Mouse (Mus musculus) embryo, embryonic 10 days (tissue): ENCODE measurements at regions not wholly inside any gene's neighbourhood (a gene's known extent, or its start where the extent isn't known, plus 50 kb on each side); places are given as distances from the start of the nearest gene placed in this dataset.
A peak's percentile ranks its signal among the peaks of the same experiment; 100 is the strongest.

Source experiments
- DNase-seq: peaks from one replicate; pipeline ENCODE4 v3.0.0-alpha.2; 2015; ENCODE audit warnings: low spot score

DNA sequence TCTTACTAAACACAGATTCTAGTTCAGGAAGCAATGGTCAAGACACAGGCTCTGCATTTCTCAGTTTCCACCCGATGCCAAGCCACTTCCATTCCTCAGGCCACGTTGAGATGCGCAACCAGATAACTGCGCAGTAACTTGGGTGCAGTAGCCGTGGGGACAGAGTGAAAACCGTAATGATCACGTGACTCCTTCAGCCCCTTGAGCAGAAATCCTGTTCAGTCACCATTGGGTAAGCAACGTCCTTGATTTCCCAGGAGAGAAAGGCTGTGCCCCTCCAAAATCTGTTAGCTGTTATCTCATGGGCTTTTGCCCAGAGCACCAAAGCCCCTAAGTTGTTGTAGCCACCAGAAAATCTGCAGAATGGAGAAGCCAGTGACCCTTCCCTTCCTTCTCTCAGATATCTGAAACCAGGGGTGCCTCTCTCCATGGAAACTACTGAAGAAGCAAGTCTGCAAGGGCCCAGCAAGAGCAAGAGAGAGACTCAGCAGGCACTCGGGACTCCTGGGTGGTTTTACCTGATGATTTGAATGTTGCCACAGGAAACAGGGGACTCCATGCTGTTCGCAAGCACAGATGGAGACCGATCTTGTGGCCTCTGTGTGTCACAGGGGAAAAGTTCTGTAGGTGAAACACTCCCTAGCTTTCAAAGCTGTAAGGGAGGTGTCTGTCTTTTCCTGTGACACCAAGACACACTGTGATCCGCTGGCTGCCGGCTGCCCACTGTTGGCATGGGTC, 126.7 kb downstream of the Lmo4 start:
- no peak for DNase-seq

DNA sequence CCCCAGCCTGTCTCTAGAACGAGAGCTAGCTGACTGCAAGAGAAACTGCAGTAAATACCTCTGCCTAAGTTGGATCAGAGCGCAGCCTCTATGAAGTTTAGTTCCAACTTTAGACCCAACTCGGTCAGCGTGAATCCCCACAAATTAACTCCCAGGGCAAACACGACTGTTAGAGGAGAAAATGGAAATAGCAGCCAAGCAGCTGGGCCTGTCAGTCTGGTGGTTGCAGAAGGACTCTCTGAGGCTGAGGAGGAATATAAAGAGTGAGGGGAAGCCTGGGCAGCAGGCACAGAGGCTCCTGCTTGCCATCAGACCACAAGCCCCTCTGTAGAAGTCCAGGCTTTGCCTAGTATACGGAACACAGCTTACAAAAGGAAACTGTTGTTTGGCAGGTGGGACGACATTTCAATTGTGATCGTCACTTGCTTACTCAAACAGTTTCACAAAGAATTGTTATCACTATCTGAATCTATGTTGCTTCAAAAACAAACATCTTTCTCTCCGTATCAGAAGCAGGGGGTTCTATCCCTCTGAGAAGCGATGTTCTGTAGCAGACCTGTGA, 135.0 kb downstream of the Lmo4 start:
- no peak for DNase-seq

DNA sequence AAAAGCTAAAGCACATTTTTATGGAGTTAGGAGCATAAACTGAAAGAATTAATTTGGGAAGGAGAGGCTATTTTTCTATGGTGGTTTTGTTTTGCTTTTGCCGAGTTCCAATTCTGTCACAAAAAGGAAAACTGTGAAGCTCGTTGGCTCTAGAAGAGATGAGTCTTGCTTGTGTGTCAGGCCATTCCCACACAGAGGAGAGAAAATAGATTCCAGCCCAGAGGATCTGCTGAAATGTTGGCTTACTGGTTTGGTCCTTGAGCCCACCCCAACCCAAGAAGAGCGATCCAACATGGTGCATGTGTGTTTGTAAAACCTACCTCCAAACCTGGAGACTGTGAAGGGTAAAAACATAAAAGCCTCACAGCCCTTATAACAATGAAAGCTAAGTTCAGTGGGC, 138.0 kb downstream of the Lmo4 start:
- DNase-seq = no peak

DNA sequence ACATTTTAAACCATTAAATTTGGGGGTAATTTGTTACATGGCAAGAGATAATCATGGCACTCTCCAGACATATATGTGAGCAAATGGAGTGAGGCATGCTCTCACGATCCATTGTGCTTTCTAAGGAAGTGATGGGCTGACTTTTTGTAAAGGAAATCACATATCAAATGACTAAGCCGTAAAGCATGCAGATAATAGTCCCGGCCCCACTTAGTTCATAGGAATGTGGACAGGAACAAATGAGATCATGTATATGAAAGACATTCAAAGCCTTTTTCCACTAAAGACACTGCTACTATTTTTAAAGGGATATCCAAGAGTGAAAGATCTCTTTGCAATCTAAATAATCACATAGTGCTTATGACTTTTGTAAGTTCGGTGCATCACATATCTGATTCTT, 146.9 kb downstream of the Lmo4 start:
- no peak for DNase-seq

DNA sequence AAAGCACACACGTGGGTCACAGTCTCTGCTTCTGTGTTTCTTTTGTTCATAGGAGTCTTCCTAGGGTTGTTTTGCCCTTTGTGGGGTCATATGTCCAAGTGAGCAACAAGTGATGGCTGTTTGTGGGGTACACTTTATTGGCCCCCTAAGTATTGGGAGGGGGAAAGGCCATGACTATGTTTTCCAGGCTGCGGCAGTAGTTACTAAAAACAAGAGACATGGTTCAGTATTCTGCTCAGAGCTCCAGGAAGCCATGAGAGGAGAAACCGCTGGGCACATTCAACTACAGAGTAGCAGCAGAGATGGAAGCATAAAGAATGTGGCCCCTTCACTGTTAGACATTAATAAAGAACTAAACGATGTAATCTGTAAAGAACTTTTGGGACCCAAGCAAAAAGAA, 154.7 kb downstream of the Lmo4 start:
- DNase-seq = no peak

DNA sequence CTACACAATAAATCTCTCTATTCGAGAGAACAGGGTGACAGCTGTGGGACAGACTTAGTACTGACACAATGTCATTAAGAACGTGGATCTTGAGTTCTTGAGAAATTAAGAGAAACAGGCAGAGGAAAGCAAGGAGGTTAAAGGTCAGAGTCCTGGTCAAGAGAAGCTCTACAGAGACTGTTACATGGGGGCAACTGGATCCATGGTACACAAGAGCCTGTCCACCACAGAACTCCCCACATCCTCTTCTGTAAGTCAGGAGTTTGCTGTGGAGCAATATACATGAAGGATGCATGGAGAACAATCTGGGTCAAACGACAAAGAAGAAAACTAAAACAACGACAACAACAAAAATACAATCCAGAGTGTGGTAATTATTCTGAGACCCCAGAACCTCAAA, 155.8 kb downstream of the Lmo4 start:
- DNase-seq = peak; percentile 15

DNA sequence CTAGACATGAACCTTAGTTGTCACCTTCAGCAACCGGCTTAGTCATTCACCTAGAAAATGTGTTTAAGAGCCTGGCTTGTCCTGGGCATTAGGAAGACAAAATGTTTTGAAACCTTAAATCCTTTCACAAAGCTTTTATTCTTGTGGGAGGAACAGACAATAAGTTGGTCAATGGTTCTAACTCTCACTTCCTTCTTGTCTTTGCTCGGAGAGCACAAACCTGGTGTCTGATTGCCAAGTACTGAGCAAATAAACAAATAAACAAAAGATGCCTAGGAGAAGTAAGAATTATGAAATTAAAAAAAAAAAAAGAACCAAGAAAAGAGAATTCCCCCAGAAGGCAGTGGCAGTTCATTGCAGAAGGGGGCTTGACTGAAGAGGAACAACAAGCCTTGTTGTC, 160.7 kb downstream of the Lmo4 start:
- no peak for DNase-seq

DNA sequence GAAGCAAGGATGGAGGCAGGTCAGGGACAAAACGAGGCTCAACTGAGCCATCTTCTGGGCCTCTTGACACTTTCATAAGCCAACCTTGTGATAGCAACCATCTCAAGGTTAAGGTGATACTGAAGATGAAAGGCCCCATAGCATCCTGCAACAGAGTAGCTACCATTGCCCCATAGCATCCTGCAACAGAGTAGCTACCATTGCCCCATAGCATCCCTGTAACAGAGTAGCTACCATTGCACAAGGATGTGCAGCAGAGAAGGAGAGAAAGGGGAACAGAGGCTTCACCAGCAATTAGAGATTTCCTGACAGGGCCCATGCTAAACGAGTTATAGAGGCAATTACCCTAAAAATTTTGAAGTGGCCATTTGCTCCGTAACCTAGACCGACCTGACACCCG, 163.2 kb downstream of the Lmo4 start:
- no peak for DNase-seq

DNA sequence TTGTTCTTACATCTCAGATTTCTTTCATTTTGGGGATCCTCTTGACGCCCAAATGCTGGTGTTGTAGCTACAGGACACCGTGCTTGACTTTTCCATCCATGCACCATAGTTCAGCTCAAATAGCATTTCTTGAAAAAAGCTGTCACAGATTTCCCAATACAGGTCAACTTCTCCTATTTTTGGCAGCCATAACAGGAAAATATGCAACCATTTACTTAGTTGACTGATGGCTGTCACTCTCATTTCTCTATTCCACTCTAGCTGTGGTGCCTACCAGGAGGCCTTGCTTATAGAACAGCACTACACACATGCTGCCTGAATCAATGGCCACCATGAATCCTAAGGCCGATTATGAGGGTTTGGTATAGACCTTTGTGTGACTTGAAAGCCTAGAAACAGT, 165.5 kb downstream of the Lmo4 start:
- no peak for DNase-seq

DNA sequence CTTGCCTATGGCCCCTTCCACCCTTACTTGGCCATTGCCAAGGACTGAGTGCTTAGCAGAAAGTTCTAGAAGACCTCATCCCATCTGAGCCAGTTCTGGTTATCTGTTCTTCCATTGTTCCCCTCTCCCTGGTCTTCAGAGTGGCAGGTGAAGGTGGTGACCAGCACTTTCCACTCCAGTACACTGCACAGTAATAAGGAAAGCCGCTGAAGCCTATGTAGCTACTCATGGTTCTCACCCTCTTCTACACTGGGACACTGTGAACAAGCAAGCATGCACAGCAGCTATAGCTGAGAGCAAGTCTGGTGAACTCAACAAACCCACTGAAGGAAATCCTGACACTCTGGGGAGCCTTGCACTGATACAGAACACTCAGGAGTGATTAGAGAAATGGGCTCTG, 175.4 kb downstream of the Lmo4 start:
- no peak for DNase-seq

DNA sequence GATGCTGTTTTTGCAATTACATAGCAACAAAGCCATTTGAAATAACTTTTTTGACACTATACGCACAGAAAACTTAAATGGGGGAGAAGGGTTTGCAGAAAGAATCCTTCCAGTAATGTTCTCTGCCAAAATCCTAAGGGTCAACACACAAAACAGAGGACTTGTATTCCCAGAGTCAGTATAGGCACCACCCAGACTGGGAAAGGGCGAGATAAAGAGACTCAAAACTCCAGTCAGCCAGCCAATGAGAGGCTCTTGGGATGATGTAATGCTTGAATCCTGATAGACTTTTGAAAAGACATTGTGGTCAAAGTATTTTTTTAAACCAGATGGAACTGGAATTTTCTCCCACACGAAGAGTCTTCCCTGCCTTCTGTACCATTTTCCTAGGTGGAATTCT, 175.9 kb downstream of the Lmo4 start:
- DNase-seq = no peak

DNA sequence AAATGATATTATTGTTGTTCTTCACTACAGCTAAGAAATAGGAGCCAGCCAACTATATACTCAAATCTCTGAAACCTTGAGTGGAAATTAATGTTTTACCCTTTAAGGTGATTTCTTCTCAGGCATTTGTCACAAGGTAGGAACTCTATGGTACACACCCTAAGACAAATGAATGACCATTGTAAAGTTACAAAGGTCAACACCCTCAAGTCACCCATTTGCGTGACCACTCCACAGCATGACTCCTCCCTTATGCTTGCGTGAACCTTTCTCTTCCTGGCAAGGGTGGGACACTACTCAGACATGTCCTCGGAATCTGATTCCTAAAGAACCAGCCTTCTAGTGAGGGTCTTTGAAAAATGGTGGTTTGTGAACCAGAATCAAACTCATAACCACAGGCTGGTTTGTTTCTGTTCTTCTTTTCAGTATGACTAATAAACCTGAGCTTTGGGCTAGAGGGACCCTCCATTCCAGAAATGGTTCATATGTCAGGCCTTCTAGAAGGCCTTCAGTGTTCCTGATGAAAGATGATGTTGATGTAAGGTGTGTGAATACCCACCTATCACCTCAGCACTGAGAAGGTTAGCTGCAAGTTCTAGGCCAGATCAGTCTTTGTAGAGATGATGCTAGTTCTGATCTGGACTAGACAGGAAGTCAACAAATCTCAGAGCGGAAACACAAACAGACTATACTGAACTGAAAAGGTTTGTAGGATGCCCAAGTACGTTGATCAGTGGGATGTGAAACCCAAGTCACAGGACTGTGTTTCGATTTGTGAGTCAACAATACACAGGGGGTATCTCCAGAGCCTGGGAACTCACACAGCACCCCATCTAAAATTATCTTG, 177.7 kb downstream of the Lmo4 start:
- DNase-seq = no peak

DNA sequence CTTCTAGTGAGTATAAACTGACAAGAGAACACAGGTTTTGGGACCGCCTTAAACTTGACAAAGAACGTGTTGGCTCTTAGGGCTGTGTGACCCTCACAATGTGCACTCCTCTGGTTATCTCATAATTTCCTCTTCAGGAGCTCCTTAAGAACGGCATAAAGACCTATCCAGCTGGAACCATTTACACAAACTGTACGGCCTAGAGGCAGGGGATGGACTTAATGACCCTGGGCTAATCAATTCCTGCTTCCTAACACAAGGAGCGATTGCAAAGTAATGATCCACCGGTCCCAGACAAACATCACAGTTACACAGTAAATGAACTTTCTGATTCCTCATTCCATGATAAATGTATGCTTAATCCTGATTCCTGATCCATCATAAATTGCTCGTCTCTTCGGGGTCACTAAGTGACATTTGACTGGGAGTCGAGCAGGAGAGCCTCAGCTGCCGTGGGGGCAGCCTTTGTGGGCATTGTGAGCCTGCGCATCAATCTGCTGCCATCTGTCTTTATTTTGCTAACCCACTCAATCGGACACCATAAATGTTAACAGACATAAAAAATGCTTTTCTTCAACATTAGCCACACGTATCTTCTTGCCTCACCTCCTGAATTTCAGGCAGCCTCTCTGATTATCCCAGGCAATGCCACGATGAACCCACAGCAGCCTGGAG, 179.4 kb downstream of the Lmo4 start:
- DNase-seq = no peak

DNA sequence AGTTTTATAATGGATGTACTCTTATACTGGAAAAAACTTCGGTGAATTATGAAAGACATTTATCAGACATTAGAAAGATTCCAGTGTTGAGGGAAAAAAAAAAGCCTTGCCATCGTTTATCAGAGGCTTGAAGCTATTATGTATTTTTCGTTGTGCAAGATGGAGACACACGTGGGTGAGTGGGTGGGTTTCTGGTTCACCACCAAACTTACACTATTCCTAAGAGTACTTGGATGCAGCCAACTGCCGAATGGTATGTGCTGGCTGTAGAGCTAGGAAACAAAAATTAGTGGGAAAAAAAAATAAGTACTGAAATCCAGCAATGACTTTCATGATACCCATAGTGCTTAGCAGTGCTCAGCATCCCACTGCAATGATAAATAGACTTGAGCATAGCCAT, 180.8 kb downstream of the Lmo4 start:
- no peak for DNase-seq

DNA sequence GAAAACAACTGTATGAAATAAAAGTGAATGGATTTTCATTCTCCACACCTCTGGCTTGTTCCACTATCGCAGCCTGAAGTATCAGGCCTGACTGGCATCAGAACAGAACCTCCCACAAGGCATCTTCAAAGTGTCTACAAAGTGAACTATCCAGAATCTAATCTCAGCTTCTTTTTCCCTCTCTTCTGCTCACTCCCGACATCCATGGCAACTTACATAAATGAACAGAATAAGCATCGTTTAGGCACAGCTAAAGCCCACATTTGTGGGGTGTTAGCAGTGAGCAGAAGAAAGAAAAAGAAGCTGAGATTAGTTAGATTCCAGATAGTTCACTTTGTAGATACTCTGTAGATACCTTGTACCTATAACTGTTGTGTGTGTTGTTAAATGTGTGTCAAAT, 182.0 kb downstream of the Lmo4 start:
- no peak for DNase-seq

DNA sequence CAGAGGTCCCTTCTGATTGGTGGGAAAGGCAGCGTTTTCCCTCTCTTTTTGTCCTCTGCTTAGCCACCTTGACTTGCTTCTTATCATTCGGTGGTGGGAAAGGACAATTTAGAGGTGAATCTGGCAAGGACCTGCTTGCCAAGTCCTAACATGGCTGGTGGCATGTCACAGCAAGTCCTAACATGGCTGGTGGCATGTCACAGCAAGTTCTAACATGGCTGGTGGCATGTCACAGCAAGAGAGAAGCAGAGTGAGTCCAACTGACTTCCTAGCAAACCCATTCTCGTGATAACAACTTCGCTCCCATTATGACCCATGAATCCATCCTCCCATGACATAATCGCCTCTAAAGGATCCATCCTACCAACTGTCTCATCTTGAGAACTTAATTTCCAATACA, 183.1 kb downstream of the Lmo4 start:
- DNase-seq = no peak

DNA sequence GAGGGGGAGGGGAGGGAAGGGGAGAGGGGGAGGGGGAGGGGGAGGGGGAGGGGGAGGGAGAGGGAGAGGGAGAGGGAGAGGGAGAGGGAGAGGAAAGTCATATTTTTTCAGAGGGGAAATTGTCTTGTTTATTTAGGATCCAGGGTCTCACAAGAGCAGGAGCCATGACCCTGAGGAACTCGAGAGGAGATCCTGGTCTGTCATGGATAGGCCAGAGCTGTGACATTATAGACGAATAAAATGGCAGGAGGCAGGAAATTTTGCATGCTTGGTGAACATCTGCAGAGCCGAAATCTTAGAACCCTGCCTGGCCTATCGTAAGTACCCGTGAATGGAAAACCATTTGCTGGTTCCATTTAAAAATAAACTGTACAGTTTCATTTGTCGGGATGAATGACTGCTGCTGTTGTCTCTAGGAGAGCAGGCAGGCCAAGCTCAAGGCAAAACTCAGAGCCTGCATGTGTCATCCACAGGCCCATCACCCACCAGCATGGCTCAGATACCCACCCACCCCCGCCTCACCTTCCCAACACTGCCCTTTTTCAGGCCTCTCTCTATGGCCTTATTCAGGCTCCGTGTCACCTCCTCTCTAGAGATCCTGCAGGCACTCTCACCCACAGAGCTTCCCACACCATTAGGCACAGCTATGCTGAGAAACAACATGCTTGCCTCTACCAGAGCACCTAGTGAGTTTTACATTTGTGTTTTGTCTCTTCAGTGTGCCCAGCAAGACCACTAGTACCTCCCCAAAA, 184.7 kb downstream of the Lmo4 start:
- no peak for DNase-seq

DNA sequence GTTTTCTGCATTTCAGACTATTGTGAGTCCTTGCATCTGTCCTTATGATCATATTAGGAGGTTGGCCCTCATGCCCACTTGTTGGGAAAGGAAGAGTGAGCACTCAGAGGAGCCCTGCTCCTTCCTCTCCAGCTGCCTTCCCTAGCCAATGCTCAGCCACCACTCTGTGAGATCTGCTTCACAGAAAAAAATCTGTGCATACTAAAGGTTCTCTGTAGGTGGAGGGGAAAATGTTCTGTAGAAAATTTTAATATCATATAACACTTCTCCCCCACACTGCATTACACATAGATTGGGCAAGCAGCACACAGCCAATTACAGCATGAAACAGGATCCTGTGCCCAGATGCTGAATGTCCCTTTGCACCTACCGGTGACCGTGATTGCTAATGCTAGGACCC, 185.7 kb downstream of the Lmo4 start:
- no peak for DNase-seq

DNA sequence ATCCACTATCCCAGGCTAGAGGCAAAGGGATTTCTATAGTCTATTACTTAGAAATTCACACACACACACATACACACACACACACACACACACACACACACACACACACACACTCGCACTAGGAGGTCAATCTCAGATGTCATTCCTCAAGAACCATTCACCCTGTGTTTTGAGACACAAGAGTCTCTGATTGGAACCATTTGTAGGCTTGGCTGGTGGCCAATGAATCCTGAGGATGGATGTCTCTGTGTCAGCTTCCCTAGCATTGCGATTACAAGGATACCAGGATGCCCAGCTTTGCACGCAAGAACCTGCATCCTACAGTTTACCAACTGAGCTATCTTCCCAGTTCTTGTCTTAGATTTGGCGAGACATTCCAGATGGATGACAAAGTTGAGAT, 186.5 kb downstream of the Lmo4 start:
- DNase-seq = no peak

DNA sequence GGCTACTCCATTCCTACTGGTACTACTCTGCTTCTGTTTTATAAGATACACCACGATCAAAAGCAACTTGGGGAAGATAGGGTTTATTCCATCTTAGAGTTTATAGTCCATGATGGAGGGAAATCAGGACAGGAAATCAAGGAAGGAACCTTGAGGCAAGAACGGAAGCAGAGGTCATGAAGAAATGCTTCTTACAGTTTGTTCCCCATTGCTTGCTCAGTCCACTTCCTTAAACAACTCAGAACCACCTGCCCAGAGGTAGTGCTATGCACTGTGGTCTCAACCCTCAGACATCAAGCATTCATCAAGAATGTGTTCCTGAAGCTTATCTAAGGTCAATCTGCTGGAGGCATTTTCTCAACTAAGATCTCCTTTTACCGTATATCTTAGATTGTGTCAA, 189.8 kb downstream of the Lmo4 start:
- DNase-seq = no peak

DNA sequence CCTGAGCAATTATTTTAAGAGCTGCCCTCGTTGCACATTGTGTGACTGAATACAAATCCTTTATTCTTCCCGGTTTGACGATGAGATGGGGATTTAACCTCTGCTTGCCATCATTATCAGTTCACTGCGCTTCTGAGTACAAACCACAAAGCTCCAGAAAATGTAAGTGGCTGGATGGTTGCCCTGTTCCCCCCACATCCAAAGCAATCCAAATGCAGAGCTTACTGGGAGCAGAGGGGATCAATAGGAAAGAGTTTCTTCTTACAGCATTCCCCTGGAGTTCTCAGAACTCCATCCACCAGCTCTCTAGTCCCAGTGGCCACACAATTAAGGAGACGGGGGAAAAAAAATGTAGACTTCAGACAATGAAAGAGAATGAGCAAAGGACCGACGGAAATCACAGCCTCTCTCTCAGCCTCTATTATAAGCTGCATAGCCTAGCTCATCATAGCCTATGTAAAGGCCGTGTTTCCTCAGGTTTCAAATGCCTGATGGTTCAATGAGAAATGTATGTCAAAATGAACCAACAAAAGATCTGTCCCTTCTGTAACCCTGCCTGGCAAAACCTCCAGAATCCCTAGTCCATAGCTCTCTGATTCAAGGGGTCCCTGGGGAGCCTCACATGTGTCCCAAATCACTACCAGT, 191.4 kb downstream of the Lmo4 start:
- no peak for DNase-seq

DNA sequence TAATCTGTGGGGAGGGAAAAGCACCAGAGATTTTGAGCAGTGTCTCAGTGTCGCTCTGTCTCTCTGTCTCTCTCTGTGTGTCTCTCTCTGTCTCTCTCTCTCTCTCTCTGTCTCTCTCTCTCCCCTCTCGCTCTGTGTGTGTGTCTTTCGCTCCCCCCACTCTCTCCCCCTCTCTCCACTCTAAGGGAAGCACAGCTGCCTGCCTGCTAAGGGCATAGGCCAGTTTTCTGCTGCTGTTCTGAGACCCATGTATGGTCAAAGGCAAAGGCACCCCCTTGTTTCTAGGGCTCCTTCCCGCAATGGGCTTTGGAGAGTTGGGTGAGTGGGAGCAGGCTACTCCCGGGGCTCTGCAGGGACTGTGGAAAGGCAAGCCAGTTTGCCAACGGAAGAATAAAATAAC, 192.2 kb downstream of the Lmo4 start:
- no peak for DNase-seq
